Mouse (Mus musculus) E14TG2a.4 (cell line): ENCODE measurements at regions not wholly inside any gene's neighbourhood (a gene's known extent, or its start where the extent isn't known, plus 50 kb on each side); places are given as distances from the start of the nearest gene placed in this dataset.

Source experiments
- CTCF ChIP-seq: conservative IDR thresholded peaks from 2 replicates; pipeline ENCODE4 v1.5.1; 2014; ENCODE audit warnings: low read length
- POU5F1 ChIP-seq: IDR thresholded peaks from 2 replicates; pipeline ENCODE4 v1.6.1; 2014; ENCODE audit warnings: low read length, borderline replicate concordance

DNA sequence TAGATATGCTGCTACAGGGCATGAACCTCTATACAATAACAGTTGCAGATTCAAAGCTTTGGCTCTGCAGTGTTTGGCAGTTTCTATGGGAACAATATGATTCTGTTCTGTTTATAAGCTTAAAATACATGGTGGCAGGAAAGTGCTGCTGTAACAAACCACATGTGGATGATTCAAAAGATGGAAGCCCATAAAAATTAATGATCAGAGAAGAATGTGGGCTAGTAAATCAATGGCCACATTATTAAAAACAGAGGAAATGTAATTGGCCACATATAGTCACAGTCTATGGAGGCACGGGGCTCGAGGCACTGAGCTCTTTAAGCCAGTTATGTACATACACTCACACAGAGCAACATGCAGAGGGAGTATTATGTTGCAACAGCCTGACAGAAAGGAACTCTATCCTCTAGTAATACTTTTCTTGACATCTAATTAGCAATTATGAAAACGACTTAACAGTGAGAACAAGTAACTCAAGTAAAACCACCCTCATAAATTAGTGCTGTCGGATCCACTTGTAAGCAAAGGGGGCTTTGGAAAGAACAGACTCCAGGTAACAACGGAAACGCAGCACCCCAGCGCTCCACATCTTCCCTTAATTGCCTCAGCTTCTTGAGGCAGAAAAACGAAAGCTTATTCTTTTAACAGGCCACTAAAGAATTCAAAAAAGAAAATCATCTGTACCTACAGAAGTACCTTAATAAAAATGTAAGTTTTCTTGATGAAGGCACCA is 1323.6 kb upstream of the 1700008P02Rik start:
- no peak for TF ChIP-seq CTCF
- TF ChIP-seq POU5F1, result no peak
